Mouse (Mus musculus) midbrain, embryonic 13.5 days (tissue): ENCODE results near the gene Ubac2. TPM values are rescaled to one million over a fixed set of nuclear protein-coding genes. Genes with fewer than 3 reads are reported as not detected.

ENCODE experiments used
- ATAC-seq: fragments of 200-750 bp; cut with Nextera tagmentation; 2 replicates; pipeline ENCODE4 v1.8.0; 2017; ENCODE audit warnings: mild to moderate bottlenecking, moderate TSS enrichment, moderate library complexity
- H3K27ac ChIP-seq: fragments of 300-500 bp; sonication (generic); 2 replicates; pipeline ENCODE4 v1.5.1; 2015; ENCODE audit warnings: inconsistent platforms, mild to moderate bottlenecking, moderate library complexity
- H3K27me3 ChIP-seq: fragments of 300-500 bp; sonication (generic); 2 replicates; pipeline ENCODE4 v1.6.1; 2015; ENCODE audit warnings: mild to moderate bottlenecking, inconsistent platforms
- H3K36me3 ChIP-seq: fragments of 300-500 bp; sonication (generic); 2 replicates; pipeline ENCODE4 v1.6.1; 2015; ENCODE audit warnings: mild to moderate bottlenecking, inconsistent platforms
- H3K4me1 ChIP-seq: fragments of 300-500 bp; sonication (generic); replicated peaks from 2 replicates; pipeline ENCODE4 v1.6.1; 2015; ENCODE audit warnings: inconsistent platforms
- H3K4me2 ChIP-seq: fragments of 300-500 bp; sonication (generic); replicated peaks from 2 replicates; pipeline ENCODE4 v1.6.1; 2015; ENCODE audit warnings: moderate library complexity, mild to moderate bottlenecking, inconsistent platforms
- H3K4me3 ChIP-seq: fragments of 300-500 bp; sonication (generic); replicated peaks from 2 replicates; pipeline ENCODE4 v1.5.1; 2015; ENCODE audit warnings: mild to moderate bottlenecking, inconsistent platforms
- H3K9ac ChIP-seq: fragments of 300-500 bp; sonication (generic); replicated peaks from 2 replicates; pipeline ENCODE4 v1.6.1; 2015; ENCODE audit warnings: mild to moderate bottlenecking, inconsistent platforms
- H3K9me3 ChIP-seq: fragments of 300-500 bp; sonication (generic); 2 replicates; pipeline ENCODE4 v1.6.1; 2016; ENCODE audit warnings: mild to moderate bottlenecking, inconsistent platforms
- whole genome bisulfite sequencing: fragments of 180-500 bp; shearing (Covaris S2); methylation state at CpG from one replicate; pipeline ENCODE4 v1.1.7; 2015; 5-methylcytosine and 5-hydroxymethylcytosine counted together
- polyA plus RNA-seq: library from polyadenylated mRNA; unstranded; fragments of >200 nt; fragmentation: Nextera tagmentation; extraction: Ambion mirVana; gene quantifications from 2 replicates; pipeline ENCODE4 v1.2.1, GENCODE M21; 2015

The Ubac2 gene
- polyA plus RNA-seq, 1 experiment from 2014 or later, result 51.2 TPM

DNA sequence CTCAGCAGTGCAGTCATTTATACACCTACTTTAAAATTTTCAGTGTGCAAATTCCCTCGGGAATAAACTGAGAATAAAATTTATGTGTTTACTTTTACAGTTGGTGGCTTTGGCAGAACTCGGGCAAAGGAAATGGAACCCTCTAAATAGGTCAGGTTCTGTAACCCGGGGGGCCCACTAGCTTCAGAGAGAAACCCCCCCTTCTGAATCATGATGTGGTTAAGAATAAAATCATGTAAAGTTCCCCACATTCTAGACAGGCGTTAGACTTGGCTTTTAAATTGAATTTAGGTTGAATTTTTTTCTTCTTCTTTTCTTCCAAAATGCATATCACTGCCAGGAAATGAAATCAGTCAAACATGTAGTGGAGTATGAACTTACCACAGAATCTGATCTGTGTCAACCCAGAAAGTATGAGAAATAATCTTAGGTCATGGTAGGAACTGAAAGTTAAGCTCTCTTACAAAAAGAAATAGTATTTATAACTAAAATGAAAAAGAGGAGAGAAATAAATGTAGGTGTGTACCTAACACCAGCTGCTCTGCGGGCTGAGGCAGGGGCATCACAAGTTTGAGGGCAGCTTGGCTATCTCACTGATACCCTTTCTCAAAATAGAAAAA, 76.9 kb downstream of the Ubac2 start:
- Histone ChIP-seq H3K9me3 (no peaks in the 10 kb centered on the region), H3K27ac (no peak overlapping the region), H3K4me3 (no peak overlapping the region), H3K36me3 (peaks cover 7% of the 10 kb centered on the region; the same call in 1 of the 2 replicates), H3K4me1 (no peaks in the 10 kb centered on the region), H3K27me3 (no peaks in the 10 kb centered on the region), H3K4me2 (no peak overlapping the region), H3K9ac (no peak overlapping the region)
- ATAC-seq, result no peak
- 95% methylated on average over 5 of the region's 5 CpGs for WGBS

DNA sequence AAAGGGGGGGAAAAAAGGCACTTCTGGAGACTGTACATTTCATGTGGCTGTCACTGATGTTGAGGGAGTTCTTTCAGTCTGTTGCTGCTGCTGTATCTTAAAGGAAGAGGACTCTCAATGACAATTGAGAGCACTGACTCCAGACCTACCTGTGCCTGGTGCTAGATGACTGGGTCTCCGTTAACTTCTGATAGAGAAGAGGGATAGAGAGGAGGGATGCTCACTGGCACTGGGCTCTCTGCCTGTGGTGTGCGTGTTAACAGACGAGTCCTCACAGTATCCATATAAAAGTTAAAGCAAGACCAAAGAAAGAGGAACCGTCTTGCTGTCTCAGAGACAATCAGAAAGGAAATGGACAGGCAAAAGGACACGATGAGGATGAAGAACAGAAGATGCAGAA, 77.9 kb downstream of the Ubac2 start:
- no peak for ATAC-seq
- 93% methylated on average over 5 of the region's 5 CpGs for whole genome bisulfite sequencing

DNA sequence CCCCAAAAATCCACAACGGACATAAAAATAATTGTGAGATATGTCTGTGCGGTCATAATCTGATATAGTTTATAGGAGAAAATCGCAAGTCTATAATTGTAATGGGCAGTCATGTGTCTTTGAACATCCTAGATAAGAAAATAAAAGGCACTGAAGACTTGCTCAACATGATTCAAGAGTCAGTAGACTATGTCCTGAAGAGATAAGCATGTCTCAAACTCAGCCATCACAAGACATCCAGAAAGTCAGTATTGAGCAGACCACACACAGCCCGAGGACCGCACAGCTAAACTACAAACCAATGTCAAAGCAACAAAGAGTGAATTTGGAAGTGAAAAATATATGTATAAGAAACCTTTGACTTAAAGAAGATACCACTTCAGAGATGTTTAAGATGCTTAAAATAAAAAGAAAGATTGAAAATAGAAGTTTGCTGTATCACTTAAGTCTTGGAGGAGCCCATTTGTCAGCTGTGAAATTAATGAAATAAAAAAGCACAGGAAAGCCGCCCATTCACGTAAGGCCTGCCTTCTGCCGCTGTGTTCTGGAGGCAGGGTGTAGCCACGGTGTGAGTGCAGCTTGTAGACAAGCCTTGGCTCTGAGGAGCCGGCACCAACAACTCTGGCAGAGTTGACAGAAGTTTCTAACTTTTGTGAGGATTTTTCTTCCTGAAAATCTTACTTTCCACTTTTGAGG, 78.9 kb downstream of the Ubac2 start:
- Histone ChIP-seq H3K4me1 (no peaks in the 10 kb centered on the region), H3K4me3 (no peak overlapping the region), H3K9me3 (no peaks in the 10 kb centered on the region), H3K27ac (no peak overlapping the region), H3K4me2 (no peak overlapping the region), H3K36me3 (peaks cover 7% of the 10 kb centered on the region; the same call in 1 of the 2 replicates), H3K9ac (no peak overlapping the region), H3K27me3 (no peaks in the 10 kb centered on the region)
- no peak for ATAC-seq
- WGBS, result 94% methylated on average over 10 of the region's 10 CpGs

More for the DNA sequence above, 77.9 kb downstream of the Ubac2 start:
- H3K27ac ChIP-seq, result no peak overlapping the region
- no peak overlapping the region for H3K4me3 ChIP-seq
- H3K36me3 ChIP-seq, result peaks cover 7% of the 10 kb centered on the region; the same call in 1 of the 2 replicates
- H3K27me3 ChIP-seq, result no peaks in the 10 kb centered on the region
- H3K4me2 ChIP-seq, result no peak overlapping the region
- H3K4me1 ChIP-seq, result no peaks in the 10 kb centered on the region
- H3K9me3 ChIP-seq, result no peaks in the 10 kb centered on the region
- no peak overlapping the region for H3K9ac ChIP-seq

DNA sequence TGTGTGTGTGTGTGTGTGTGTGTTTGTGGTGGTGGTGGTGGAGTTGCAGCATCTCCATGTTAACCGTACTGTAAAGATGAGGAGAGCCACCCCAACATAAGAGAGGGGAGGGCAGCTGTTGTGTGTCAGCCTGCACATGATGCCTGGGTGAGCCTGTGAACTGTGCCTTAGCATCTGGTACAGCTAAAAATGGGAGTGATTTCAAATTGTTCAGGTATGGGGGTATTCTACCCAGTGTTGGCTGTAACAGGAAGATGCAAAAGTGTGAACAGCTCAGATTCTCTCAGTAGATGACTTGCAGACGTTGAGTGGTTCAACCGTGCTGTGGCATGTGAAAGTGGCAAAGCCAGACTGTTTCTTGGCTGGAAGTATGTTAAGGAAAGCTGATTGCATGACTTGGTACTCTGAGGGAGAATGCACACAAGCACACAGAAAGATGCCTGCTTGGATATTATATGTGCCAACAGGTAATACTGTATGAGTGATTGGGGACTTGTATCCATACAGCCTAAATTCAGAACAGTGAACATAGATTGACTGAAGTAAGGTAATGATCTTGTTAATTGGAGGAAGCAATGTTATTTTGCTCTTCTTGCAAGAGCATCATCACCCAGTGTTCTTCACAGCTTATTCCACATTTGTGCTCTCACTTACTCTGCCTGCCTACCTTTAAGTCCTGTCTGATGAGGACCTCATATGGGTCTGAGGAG, 79.8 kb downstream of the Ubac2 start:
- no peak overlapping the region for H3K4me2 ChIP-seq
- peaks cover 7% of the 10 kb centered on the region; the same call in 1 of the 2 replicates for H3K36me3 ChIP-seq
- no peak for ATAC-seq
- no peaks in the 10 kb centered on the region for H3K4me1 ChIP-seq
- no peak overlapping the region for H3K9ac ChIP-seq
- no peak overlapping the region for H3K27ac ChIP-seq
- H3K27me3 ChIP-seq, result no peaks in the 10 kb centered on the region
- no peak overlapping the region for H3K4me3 ChIP-seq
- no peaks in the 10 kb centered on the region for H3K9me3 ChIP-seq
- whole genome bisulfite sequencing, result 99% methylated on average over 3 of the region's 3 CpGs

DNA sequence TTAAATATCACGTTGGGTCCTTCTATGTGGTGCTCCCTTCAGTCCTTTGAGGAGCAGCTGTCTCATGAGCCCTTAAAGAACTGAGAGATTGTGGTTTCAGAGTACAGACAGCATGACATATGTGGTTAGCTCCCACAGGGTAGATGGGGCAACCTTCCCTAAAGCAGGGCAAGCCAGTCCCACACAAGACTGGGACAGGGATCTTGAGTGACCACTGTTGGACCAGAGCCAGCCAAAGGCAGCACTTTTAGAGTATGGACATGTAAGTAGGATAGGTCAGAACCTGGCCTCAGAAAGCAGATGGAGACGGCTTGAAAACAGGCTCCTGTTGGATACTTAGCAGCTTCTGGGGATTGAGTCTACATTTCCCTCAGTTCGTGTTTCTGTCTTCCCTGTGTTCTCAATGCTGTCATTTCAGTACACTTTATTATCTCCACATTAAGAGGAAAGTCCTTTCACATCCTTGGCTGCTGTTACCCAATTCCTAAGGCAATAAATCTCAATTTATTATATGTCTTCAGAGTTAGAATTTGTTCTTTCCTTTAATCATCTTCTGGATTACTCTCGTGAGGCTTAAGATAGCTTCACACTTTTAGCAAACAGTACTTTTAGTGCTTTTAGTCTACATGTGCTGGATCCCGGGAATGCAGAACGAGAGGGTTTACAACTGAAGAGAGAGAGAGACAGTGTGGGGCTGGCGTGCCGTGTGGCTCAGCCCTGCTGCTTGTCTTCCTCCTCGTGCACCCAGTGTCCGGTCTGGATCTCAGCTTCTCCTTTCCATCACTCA, 80.5 kb downstream of the Ubac2 start:
- 93% methylated on average over 10 of the region's 10 CpGs for WGBS
- H3K36me3 ChIP-seq, result peaks cover 7% of the 10 kb centered on the region; the same call in 1 of the 2 replicates
- no peaks in the 10 kb centered on the region for H3K4me1 ChIP-seq
- ATAC-seq, result no peak
- no peaks in the 10 kb centered on the region for H3K9me3 ChIP-seq
- no peak overlapping the region for H3K4me2 ChIP-seq
- no peak overlapping the region for H3K9ac ChIP-seq
- H3K27ac ChIP-seq, result no peak overlapping the region
- no peaks in the 10 kb centered on the region for H3K27me3 ChIP-seq
- H3K4me3 ChIP-seq, result no peak overlapping the region

DNA sequence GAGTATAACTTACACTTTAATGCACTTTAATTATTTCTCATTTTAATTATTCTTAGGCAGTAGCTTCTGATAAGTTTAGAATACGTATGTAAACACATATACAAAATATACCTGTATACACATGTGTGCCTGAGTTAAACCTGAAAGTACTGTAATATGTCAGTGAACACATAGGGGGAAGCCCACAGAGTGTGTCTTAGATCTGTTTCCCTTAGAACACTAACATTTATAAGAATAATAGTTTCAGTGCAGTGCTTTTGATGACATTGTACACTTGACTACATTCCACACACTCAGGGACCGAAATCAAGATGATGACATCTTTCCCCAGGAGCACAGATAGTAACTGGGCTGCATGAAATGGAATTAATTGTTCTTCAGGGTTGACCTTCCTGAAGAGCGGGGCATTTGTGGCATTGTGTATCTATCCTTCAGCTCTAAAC, 81.1 kb downstream of the Ubac2 start:
- no peak overlapping the region for H3K4me3 ChIP-seq
- H3K36me3 ChIP-seq, result 0 out of 2 replicates have a peak, but pooled peaks cover 2% of the 10 kb centered on the region
- 91% methylated on average over 3 of the region's 3 CpGs for WGBS
- H3K4me2 ChIP-seq, result no peak overlapping the region
- ATAC-seq, result no peak
- H3K9ac ChIP-seq, result no peak overlapping the region
- no peaks in the 10 kb centered on the region for H3K9me3 ChIP-seq
- H3K4me1 ChIP-seq, result no peaks in the 10 kb centered on the region
- H3K27ac ChIP-seq, result no peak overlapping the region
- H3K27me3 ChIP-seq, result no peaks in the 10 kb centered on the region

DNA sequence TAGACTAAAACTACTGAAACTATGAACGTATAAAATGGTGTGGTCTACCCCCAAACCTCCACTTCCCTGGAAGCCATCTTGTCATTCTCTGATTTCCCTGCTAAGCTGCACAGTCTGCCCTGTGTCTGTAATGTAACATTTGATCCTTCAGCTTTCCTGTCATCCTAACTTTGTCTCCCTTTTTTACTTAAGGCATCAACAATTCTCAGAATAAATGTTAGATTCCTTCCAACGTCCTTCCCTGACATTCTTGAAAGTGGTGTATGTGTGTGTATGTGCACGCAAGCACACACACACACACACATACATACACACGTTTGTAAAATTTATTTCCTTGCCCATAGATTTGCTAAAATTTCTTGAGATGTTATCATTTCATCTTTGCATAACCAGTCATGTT, 81.6 kb downstream of the Ubac2 start:
- H3K4me1 ChIP-seq, result no peaks in the 10 kb centered on the region
- H3K4me3 ChIP-seq, result no peak overlapping the region
- no peak overlapping the region for H3K4me2 ChIP-seq
- no peak for ATAC-seq
- H3K36me3 ChIP-seq, result no peaks in the 10 kb centered on the region
- no peak overlapping the region for H3K9ac ChIP-seq
- H3K27ac ChIP-seq, result no peak overlapping the region
- H3K9me3 ChIP-seq, result no peaks in the 10 kb centered on the region
- 90% methylated on average over 4 of the region's 4 CpGs for WGBS
- H3K27me3 ChIP-seq, result no peaks in the 10 kb centered on the region

DNA sequence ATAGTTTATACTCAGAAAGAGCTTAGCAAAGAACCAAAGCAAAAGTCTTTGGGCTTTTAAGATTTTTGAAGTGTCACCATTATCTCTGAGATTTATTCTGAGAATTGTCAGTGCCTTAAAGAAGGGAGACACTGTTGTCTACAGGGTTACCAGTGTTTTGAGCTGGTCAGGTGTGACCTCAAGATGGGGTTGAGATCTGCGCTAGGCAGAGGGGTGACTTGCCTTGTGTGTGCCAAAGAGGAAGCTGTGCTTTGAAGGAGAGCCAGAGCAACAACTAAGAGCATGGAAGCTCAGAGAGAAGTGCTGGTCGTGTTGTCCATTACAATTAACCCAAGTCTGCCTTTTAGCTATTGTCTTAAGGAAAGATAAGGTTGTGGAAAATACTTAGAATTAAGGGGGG, 82.1 kb downstream of the Ubac2 start:
- Histone ChIP-seq H3K27me3 (no peaks in the 10 kb centered on the region), H3K27ac (no peak overlapping the region), H3K4me3 (no peak overlapping the region), H3K4me2 (no peak overlapping the region), H3K9ac (no peak overlapping the region), H3K9me3 (no peaks in the 10 kb centered on the region), H3K4me1 (no peaks in the 10 kb centered on the region), H3K36me3 (no peaks in the 10 kb centered on the region)
- ATAC-seq, result no peak
- WGBS, result 80% methylated on average over 2 of the region's 2 CpGs

DNA sequence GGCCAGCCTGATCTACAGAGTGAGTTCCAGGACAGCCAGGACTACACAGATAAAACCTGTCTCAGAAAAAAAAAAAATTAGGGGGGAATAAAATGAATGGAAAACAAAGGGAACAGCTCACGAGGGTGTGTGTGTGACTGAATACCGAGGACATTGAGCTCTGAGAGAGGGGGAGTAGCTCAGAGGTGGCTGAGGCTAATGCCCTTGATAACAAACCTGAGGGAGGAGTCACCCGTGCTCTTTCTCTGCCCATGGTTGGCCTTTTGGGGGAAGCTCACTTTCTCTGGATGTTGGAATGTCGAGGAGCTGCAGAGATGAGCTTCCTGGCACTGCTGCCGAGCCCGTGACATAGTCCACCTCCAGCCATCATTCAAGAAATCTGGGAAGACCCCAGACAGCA, 82.6 kb downstream of the Ubac2 start:
- H3K9ac ChIP-seq, result no peak overlapping the region
- no peak overlapping the region for H3K4me2 ChIP-seq
- WGBS, result 76% methylated on average over 6 of the region's 6 CpGs
- H3K4me1 ChIP-seq, result no peaks in the 10 kb centered on the region
- H3K36me3 ChIP-seq, result no peaks in the 10 kb centered on the region
- no peaks in the 10 kb centered on the region for H3K27me3 ChIP-seq
- H3K9me3 ChIP-seq, result no peaks in the 10 kb centered on the region
- 0 out of 2 replicates have a peak, but pooled peaks have one; percentile 6 for ATAC-seq
- H3K27ac ChIP-seq, result no peak overlapping the region
- H3K4me3 ChIP-seq, result no peak overlapping the region

DNA sequence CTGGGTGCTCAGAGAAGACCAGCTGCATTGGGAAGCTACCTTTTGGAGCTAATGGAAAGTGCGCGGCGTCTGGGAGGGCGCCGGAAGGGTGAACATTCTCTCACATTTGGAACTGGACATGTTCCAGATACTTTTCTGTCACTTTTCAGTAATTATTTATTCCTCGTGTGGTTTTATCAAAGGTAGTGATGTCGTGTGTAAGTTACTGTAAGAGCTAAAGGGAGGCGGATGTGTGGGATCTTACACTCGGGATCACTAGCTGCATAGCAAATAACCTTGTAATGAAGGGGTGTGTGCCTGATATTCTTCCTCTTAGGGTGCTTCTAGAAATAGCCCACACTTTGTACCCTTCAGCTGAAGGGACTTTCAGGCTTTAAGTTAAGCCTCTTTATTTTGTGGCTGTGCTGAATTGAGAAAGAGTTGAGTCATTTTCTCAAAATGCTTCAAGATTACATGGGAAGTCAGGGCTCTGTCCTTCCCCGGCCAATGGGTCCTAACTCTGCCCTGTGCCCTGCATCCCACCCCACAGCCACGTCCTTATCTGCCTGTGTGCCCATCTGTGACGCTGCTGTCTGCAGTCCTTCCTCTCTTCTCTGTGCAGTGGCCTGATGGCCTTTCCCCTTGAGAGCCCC, 83.2 kb downstream of the Ubac2 start:
- no peaks in the 10 kb centered on the region for H3K27me3 ChIP-seq
- no peaks in the 10 kb centered on the region for H3K36me3 ChIP-seq
- H3K4me2 ChIP-seq, result no peak overlapping the region
- H3K9ac ChIP-seq, result no peak overlapping the region
- no peaks in the 10 kb centered on the region for H3K4me1 ChIP-seq
- no peak overlapping the region for H3K27ac ChIP-seq
- H3K4me3 ChIP-seq, result no peak overlapping the region
- no peak for ATAC-seq
- no peaks in the 10 kb centered on the region for H3K9me3 ChIP-seq
- WGBS, result 88% methylated on average over 12 of the region's 12 CpGs

DNA sequence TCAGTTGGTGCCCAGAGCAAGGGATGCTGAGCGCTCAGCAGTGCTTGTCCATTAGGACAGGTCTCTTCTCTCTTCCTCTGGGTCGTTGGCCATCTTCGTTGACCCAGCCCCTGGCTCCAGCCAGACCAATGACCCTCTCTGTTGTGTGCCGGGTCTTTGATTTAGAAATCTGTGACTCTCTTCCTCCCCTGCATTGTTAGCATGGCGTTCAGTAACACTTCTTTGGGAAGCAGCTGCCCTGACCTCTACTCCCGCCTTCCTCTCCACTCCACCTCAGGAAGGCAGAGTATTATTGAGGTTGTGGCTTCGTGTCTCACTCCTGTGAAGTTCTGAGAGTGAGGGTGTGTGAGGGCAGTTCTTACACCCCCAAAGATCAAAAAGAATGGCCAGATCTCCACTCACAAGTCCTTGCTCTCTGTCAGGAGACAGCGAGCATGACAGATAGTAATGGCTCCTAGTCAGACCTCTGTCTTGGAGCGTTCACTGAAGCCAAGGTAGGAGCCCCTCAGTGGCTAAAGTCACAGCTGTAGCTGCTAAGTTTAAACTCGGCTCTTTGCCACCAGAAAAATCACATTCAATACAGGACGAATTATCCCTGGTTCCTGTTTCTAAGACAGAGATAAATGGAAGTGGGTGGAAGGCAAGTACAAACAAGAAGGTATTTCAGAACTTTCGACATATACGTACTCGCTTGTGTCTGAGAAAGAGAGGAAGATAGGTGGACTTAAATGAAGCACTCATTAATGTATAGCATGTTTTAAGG, 83.9 kb downstream of the Ubac2 start:
- no peak overlapping the region for H3K4me3 ChIP-seq
- H3K36me3 ChIP-seq, result no peaks in the 10 kb centered on the region
- H3K9me3 ChIP-seq, result no peaks in the 10 kb centered on the region
- no peak for ATAC-seq
- no peak overlapping the region for H3K27ac ChIP-seq
- H3K4me2 ChIP-seq, result no peak overlapping the region
- H3K9ac ChIP-seq, result no peak overlapping the region
- H3K4me1 ChIP-seq, result no peaks in the 10 kb centered on the region
- 81% methylated on average over 14 of the region's 14 CpGs for WGBS
- H3K27me3 ChIP-seq, result no peaks in the 10 kb centered on the region
